Mouse (Mus musculus) left cerebral cortex, adult 2 months (tissue): Measurements from ENCODE around the gene Zfp217. TPM values are rescaled to one million over a fixed set of nuclear protein-coding genes. Genes with fewer than 3 reads are reported as not detected.
A peak's percentile ranks its signal among the peaks of the same experiment; 100 is the strongest.

Experiments used
- DNase-seq, 2 experiments: peaks; one replicate each; pipeline ENCODE4 v3.0.0; 2021 to 2022; ENCODE audit warnings: low spot score in 2 of 2, mixed read lengths in 1 of 2; ENCODE audit errors: extremely low spot score in 1 of 2
- H3K27ac ChIP-seq: fragments of 200-600 bp; 2 replicates; pipeline ENCODE4 v1.8.1; 2022
- H3K4me3 ChIP-seq: fragments of 200-600 bp; 2 replicates; pipeline ENCODE4 v1.8.1; 2022
- CTCF ChIP-seq: fragments of 200-600 bp; IDR thresholded peaks from 2 replicates; pipeline ENCODE4 v1.8.1; 2022; ENCODE audit warnings: antibody characterized with exemption, mild to moderate bottlenecking, moderate library complexity
- intact Hi-C: fragments of 180-260 bp; cut with DNase I; formaldehyde crosslinking; loops from one replicate; pipeline ENCODE4 v1.15.1; 2025
- total RNA-seq, 2 experiments: library from RNA; stranded (reverse); gene quantifications; 2 replicates each; pipeline ENCODE4 v1.2.3; 2021

Gene Zfp217
- total RNA-seq, 2 experiments from 2014 or later, result 2.9 to 3.4 TPM

- intact Hi-C loops, result no loop called here
Observed at GRCm38 (mm10) chr2:170070641-170071241, 77.2 kb downstream of the Zfp217 start.

DNA sequence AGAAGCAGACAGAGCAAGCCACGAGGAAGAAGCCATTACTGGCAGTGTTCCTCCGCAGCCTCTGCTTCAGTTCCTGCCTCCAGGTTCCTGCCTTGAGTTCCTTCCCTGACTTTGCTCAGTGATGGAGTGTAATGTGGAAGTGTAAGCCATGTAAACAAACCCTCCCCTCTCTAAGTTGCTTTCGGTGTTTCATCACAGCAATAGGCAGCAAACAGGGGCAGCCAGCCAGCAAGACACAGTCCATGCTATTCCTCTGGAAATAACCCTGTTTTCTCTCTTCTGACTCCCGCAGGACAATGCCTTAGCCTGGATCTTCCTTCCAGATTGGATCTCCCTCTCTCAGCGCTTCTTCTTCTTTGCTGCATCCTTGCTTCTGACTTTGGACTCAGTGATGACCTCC lies 77.9 kb downstream of the Zfp217 start:
- TF ChIP-seq CTCF, result no peak
- intact Hi-C loops, result no loop called here
- no peak overlapping the region for H3K27ac ChIP-seq
- H3K4me3 ChIP-seq, result no peak overlapping the region
- no peak for DNase-seq

More at GRCm38 (mm10) chr2:170070641-170071241, 77.2 kb downstream of the Zfp217 start:
- Histone ChIP-seq H3K27ac (no peak overlapping the region), H3K4me3 (no peak overlapping the region)
- no peak for TF ChIP-seq CTCF
- DNase-seq, result no peak

- Histone ChIP-seq H3K27ac (no peak overlapping the region), H3K4me3 (no peak overlapping the region)
- intact Hi-C loops, result no loop called here
Observed at GRCm38 (mm10) chr2:170062378-170062777, 85.5 kb downstream of the Zfp217 start.

DNA sequence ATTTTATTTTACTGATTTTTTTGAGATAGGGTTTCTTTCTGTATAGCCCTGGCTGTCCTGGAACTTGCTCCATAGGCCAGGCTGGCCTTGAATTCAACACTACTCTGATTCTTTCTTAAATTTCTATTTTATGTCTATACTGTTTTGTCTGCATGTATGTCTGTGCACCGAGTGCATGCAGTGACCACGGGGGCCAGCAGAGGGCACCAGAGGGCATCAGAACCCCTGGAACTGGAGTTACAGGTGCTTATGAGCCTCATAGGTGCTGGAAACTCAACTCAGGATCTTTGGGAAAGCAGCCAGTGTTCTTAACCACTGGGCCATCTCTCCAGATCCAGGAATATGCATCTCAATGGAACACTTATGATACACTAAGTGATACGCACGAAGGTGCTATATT lies 87.8 kb downstream of the Zfp217 start:
- H3K27ac ChIP-seq, result no peak overlapping the region
- intact Hi-C loops, result no loop called here
- TF ChIP-seq CTCF, result peak; percentile 45
- DNase-seq, result no peak
- no peak overlapping the region for H3K4me3 ChIP-seq

More at GRCm38 (mm10) chr2:170062378-170062777, 85.5 kb downstream of the Zfp217 start:
- TF ChIP-seq CTCF, result no peak
- DNase-seq, result no peak

GRCm38 (mm10) chr2:170058774-170059173 lies 89.1 kb downstream of the Zfp217 start:
- intact Hi-C loops, result no loop called here
- no peak for DNase-seq
- Histone ChIP-seq H3K4me3 (no peak overlapping the region), H3K27ac (no peak overlapping the region)
- no peak for TF ChIP-seq CTCF
